Mouse (Mus musculus) E14TG2a.4 (cell line): ENCODE data around the gene Ndrg3.

Source experiments
- CTCF ChIP-seq: conservative IDR thresholded peaks from 2 replicates; pipeline ENCODE4 v1.5.1; 2014; ENCODE audit warnings: low read length
- POU5F1 ChIP-seq: IDR thresholded peaks from 2 replicates; pipeline ENCODE4 v1.6.1; 2014; ENCODE audit warnings: low read length, borderline replicate concordance

DNA sequence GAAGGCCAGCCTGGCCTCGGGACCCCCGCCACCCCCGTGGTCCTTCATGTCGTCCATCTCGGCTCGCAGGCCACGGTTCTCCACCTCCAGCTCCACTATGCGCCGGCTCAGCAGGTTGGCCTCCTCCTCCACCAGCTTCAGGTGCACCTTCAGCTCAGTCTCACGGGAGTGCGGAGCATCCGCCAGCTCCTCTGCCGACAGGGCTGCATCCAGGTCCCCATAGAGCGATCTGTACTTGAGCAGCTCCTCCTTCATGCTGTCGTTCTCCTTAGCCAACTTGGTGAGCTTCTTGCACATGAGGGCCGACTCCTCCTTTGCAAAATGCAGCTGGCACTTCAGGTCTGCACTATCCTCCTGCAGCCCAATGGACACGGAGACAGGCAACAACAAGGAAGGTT lies 48.8 kb upstream of the Ndrg3 start:
- TF ChIP-seq CTCF (no peak), POU5F1 (no peak)
